Mouse (Mus musculus) T-helper 1 cell (primary cell): ENCODE data around the gene Il10ra.

Experiments
- in situ Hi-C: fragments of 300-600 bp; cut with MboI, MseI; formaldehyde crosslinking; loops from one replicate; pipeline ENCODE4 v1.15.1; 2025; ENCODE audit warnings: high pct_unique_total_duplicates

Gene Il10ra

DNA sequence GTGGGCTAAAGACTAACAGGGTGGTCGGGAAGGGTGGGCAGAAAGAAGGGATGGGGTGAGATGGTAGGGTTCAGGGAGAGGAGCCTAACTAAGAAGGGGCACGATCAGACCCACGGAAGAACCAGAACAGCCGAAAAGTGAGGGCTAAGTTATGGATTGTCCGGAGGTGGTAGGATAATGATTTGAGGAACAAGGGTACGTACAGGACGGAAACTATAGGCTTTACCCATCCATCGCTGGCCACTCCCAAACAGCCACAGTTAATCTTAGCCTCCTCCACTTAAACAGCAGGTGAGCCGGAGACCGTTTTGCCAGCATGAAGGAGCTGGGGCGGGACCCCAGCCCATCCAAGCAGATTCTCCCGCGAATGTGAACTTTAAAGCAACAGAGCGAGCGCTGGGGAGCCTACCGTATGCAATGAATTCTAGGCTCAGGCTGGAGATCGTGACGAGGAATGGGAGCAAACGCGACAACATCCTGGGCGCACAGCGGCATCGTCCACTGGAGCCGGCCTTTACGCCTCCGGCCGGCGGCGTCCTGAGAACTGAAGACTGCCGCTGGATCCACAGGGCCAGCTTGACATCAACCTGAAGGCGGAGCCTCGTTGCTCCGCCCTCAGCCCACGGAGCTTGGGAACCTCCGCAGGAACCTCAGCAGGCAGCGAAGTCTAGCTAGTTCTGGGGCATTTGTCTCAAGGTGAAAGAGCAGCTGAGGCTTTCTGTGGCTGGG, at the start of gene Il10ra:
TSS of gene Il10ra (minus strand) at position 553 of the 729 bp plus-strand sequence.
- in situ Hi-C loops, result no loop called here

DNA sequence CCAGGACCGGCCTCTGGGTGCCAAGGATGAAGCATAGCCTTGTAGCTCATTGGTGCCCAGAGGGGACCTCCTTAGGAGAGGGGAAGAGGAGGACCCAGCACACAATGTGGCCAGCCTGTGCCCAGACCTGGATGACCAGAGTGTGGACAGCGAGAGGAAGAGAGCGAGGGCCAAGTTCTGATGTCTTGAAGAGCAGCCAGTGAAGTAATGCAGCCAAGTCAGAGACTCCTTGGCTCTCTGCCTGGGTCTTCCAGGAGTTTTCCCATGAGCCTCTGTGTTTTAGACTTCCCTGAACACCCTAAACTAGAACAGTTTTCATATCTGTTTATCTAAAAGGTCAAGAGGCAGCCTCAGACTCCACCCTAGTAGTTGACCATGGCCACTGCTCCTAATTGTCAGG, 48.7 kb upstream of the Il10ra start:
- in situ Hi-C loops, result no loop called here

DNA sequence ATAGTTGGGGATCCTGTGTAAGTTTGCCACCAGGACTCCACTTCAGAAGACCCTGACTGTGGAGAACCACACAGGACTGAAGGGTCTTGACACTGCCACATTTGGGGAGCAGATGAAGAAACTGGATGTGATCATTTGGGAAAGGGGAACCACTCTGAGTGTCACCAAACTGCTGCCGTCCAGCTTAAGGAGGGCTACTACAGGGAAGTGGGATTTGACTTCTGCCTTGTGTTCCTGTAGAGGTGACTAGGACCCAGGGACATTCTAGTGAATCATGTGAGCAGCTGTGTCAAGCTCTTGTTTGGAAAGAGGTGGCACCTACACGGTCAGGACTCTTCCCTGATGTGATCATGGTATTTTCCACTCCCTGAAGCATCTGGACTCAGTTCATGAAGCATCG, 45.0 kb upstream of the Il10ra start:
- in situ Hi-C loops, result no loop called here

DNA sequence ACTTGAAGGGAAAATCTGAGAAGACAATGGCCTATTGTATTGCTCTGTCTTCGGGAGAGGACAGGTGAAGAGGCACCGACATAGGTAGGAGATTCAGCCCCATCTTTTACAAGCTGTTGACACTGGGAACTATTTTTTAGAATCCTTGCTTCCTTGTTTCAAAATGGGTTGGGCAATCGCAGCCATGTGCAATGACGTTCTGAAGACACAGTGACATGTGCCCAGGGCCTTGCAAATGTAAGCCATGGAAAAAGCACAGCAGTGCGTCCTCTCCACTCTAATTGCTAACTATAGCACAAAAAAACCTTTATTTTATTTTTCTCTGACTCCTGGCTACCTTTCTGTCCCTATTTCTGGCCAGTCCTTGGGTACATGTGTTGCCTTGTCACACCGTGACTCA, 42.9 kb upstream of the Il10ra start:
- in situ Hi-C loops, result no loop called here

DNA sequence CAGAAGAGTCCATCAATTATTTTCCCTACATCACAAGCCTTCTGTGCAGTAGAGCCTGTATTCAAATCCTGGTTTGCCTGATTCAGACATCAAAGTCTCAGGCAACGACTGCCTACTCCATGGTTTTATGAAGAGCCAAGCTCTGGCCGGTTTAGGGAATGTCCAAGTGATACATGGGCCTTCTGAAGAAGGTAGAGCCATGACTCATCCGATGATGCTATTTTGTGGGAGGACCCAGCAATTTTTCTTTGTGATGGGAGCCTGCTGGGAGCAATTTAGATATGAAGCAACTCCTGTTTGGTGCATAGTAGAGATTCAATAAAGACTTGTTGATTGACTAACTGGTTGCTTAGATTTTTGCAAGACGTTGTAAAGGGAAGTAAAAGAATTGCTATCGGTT, 39.6 kb upstream of the Il10ra start:
- in situ Hi-C loops, result no loop called here

DNA sequence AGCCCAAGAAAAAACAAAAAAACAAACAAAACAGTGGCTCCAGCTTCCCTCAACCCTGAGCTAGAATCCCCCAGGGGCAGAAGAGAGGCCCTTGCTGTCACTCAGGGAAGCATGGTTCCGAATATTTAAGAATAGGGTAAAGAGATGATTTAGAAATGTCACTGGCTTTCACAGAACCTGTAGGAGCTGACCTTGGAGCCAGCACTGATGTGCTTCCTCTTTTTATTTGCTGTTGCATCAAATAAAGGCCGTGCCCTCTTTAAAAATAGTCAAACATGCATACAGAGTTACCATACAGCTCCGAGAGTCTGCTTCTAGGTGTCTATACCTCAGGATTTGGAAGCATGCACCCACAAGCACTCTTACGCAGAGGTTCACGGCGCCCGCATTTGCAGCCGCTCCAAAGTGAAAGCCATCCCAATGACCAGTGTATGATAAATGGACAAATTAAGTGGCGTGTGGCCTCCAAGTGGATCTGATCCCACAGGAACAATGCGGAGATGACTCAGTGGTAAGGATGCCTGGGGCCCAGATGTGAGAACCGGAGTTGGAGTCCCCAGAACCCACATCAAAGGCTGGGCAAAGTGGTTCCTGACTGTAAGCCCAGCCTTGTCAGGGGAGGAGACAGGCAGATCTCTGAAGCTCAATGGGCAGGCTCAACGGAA, 37.9 kb upstream of the Il10ra start:
- in situ Hi-C loops, result no loop called here

DNA sequence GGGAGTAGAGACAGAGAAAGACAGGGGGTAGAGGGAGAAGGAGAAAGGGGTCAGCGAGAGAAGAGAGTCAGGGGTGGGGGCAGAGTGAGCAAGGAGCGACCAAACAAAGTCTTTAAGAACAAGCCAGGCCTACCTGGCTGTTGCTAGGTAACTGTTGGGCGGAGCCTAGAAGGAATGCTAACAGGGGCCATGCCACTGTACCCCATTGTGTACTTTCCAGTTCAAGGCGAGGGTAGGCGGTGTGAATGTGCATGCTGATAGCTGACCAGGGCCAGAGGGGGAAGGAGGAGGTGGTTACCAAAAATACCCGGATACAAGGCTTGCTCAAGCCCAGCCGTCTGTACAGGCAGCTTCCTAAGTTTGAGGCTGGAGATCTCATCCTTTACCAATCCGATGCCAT, 32.8 kb upstream of the Il10ra start:
- in situ Hi-C loops, result loop anchor here (5.0 kb wide), 2 partner anchors 79 to 111 kb away; no protein-coding TSS in a partner anchor

DNA sequence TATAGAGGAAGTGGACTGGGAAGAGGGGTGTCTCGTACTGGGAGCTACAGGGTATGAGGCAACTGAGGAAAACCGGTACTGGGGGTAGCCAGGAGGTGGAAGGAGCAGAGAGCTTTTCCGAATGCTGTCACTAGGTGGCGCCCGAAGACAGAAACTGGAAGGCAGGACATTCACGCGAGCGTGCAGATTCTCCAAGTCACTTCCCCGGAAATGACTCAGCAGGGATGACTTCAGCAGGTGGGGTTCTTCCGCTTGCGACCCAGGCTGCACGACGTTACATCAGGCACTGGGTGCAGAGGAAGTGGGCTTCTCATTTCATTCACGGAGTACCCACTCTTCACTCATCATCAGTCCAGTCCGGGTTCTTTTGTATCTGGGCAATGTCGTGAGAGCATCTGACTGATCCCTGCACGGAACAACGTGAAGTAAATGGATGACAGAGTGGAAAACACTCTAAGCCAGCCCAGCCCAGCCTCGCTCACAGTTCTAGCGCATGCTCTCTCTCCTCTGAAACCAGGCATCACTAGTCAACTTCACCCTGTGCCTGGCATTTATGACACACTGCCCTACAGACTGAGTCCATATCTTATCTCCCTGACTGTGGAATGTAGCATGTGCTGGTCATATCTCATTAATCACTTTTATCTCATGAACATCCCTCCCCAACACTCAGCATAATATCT, 31.6 kb upstream of the Il10ra start:
- in situ Hi-C loops, result loop anchor here (5.0 kb wide), 2 partner anchors 78 to 112 kb away; no protein-coding TSS in a partner anchor

DNA sequence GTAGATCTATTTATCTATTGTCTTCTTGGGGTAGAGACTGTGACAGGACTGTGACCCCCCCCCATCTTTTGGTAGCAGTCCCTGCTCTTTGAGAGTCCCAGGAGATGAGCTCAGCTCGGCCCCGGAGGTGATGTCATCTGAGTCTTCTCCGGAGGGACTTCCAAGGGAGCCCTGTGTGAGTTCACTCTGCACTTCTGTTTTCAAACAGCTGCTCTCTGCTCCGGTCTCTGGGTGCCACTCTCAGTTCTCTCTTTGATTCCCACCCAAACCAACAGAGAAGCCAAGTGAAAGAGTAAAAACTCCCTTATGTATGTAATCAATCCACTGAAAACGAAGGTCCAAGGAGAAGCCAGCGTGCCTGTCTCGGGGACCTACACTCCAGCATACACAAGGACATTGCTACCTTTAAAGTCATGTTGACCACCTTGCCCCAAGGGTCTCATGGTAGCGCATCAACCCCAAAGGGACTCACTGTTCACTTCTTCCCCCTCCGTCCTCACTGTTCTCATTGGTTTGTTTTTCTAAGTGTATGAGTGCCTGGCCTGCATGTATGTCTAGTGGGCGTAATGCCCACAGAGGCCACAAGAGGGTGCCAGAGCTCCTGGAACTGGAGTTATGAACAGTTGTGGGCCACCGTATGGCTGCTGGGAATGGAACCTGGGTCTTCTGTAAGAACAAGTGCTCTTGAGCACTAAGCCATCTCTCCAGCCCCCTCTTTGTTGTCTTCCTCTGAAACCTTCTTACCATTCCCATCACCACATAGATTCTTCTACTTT, 30.5 kb upstream of the Il10ra start:
- in situ Hi-C loops, result loop anchor here (5.0 to 25.0 kb wide), 3 partner anchors 77 to 763 kb away; no protein-coding TSS in a partner anchor

DNA sequence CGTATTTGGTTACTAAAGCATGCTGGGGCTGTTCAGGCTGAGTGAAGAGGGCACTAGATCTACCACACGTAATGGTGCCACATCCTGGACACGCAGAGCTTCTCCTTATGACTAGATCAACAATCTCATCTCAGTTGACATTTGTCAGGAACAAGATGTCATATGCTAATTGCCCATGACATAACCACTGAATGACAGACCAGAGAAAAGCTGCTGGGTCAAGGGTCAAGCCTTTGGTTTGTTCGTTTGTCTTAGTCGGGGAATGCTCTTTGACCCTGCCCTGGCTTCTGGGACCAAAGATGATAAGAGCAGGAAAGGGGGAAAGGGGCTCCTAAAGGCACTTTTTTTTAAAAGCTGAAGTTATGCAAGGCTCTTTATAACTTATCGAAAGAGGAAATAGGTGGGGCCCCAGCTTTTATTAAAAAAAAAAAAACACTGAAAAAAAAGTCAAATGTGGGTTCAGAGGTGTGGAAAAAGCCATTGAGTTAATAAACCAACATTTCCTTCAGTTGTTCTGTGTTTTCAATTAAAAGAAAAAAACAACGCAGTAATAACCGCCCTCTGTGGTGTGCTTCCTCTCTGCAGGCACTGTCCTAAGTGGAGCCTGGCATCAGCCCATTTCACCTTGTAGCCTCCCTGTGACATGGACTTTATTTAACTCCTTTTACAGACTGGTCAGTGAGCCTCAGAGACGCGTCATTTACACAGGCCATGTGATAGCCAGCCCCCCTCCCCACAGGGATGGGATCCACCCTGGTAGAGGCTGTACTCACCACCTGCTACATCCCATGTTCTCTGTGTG, 25.5 kb upstream of the Il10ra start:
- in situ Hi-C loops, result loop anchor here (25.0 kb wide), 1 partner anchor 768 kb away; no protein-coding TSS in a partner anchor

DNA sequence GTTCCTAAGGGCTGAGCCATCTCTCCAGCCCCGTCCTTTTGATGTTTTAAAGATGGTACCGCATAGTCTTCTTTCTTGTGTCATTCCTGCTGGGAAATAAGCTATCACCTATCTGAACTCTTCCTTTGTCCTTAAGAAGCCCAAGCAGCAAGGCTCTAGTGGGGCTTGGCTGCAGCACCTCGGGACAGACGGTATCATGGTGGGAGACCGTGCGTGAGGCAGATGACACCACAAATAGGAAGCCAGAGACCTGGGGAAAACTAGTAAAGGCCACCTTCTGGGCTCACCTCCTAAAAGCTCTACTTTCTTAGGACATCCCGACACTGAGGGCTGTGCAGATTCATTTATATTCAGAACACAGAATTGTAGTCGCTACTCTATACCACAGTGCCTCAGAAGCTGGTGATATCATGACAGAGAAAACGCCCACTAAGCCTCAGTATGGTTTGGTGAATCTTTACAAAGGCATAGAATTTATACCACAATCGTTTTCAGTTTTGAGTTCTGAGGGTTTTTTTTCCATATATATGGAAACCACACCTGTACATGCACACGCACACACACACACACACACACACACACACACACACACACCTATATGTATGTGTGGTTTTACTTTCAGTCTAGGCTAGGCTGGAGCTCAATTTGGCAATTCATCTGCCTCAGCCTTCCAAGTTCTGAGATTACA, 22.7 kb upstream of the Il10ra start:
- in situ Hi-C loops, result loop anchor here (25.0 kb wide), 1 partner anchor 771 kb away; no protein-coding TSS in a partner anchor

DNA sequence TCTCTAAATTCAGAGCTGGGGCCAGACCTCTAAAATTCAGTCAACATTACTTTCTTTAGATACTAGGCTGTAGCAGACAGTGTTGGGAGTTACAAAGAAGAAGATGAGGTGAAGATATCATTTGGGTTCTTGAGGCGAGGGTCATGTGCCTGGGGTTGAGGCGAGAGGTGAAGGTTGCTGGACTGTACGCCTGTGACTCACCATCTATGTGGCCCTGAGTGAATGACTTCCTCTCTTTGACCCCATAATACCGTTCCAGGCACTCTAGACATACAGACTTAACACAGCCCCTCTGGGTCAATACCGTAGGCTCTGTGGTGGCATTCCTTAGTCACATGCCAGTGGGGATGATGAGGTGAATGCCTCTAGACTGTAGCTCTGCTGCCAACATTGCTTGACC, 13.5 kb upstream of the Il10ra start:
- in situ Hi-C loops, result loop anchor here (10.0 to 25.0 kb wide), 2 partner anchors 780 to 1738 kb away; no protein-coding TSS in a partner anchor

DNA sequence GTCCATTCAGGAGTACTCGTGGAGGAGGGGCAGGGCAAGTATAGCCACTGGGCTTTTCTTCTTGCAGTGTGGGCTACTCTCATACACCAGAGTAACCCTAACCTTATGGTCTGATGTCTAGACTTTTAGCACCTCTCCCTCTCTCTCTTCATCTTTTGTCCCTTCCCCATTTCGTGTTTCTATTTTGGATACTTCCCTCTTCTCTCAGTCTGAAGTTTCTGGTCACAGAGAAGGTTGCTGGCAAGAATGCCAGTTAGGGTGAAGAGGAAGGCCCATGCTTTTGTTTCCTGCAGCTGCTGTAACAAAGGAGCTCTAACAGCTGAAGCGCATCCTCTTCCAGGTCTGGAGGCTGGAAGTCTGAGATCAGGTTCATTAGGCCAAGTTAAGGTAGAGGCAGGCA, 11.9 kb upstream of the Il10ra start:
- in situ Hi-C loops, result loop anchor here (10.0 to 25.0 kb wide), 2 partner anchors 781 to 1736 kb away; no protein-coding TSS in a partner anchor

DNA sequence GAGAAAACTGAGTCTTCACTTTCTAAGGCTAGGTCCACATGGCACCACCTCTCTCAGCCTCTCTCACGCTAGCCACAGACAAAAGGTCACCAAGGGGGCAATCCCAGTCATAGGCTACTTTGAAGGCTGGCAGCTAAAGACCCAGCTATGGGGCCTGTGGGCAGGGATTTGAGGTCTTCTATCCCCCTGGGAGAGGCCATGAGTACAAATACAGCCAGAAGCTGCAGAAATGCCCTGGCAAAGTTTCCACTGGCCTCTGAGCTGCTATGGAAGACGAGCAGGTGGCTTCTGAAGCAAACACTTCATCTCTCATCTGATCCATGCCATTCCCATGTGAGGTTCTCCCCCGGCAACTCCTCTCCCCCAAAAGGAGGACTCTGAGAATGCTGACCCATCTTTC, 11.1 kb upstream of the Il10ra start:
- in situ Hi-C loops, result loop anchor here (10.0 to 25.0 kb wide), 2 partner anchors 782 to 1735 kb away; no protein-coding TSS in a partner anchor

DNA sequence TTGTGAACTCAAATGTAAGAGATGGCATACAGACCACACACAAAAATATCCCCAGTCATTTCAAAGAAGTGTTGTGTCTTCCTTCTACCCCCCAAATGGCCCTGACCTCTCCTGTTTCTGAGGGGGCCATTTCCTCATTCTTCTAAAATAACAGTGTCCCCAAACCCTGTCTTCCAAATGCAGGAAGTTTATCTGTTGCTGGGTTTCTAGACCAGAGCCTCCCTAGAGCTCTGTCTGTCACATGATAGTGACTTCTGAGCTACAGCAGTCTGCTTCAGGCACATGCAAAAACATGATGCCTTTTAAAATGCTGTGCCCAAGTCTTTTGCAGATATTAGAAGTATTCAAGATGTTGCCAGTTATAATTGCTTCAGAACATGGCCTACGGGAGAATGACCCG, 5.7 kb upstream of the Il10ra start:
- in situ Hi-C loops, result loop anchor here (25.0 kb wide), 1 partner anchor 788 kb away; no protein-coding TSS in a partner anchor

DNA sequence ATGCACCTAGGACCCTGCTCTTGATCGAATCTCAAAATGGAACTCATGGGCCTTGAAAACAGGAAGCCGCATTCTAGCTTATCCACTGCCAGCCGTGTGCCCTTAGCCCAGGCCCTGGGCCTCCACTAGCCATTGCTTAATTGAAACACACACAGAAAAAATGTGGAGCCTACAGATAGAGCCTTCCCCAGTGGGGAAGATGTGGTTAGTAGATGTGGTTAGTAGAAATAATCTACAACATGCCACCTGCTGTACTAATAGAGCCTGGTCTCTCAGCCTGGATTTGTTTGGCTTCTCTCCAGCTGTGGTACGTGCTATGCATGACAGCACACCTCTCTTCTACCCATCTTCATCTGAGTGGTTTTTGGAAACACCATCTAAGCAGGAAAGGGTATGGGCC, 5.3 kb upstream of the Il10ra start:
- in situ Hi-C loops, result no loop called here

DNA sequence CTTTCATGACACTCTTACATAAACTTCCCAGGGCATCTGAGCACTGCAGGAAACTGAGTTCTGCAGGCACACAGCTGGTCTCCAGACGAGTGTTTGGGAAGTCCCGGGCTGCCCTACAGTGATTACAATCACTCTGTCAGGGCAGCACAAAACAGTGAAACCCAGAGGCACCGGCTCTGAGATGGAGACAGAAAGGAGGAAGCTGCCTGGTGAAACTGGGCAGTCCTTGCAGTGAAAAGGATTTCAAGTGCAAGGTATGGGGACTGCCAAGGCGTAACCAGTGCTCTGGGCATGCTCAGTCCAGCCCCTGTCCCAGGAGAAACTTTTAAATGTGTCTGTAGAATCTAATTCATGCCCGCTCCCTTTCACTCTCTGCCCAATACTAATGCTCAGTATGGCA, 3.3 kb upstream of the Il10ra start:
- in situ Hi-C loops, result no loop called here

DNA sequence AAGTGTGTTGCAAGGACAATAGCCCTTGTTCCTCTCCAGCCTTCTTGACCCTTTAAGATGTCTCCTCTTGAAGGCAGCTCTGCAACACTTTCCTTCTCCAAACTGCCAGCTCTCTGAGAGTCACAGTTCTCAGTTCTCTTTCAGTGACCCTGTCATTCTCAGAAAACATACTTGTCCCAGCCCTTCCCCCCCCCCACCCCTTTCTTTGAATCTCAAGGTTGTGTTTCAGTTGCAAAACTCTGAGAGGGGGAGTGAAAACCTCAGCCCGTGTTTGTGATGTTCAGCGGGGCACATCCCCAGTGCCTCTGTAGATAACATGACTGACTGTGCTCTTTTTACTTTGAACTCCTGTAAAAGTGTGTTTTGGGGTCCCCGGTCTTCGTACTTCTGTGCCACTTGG, 870 bp downstream of the Il10ra start:
- in situ Hi-C loops, result no loop called here

DNA sequence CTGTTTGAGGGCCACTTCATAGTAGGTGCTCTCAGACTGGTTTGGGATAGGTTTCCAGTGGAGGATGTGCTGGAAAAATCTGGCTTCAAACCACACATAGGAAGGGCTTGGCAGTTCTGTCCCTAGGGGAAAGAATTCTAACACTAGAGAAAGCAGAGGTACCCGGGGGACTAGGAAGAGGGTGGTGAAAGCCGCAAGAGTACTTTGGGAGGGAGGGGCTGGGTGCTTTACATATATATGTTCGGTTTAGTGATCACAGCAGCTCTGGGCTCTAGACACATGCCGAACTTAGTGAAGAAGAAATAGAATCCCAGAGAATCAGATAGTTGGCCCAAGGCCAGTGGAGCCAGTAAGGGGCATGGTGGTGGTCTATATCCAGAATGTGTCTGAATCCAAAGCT, 1.9 kb downstream of the Il10ra start:
- in situ Hi-C loops, result no loop called here

DNA sequence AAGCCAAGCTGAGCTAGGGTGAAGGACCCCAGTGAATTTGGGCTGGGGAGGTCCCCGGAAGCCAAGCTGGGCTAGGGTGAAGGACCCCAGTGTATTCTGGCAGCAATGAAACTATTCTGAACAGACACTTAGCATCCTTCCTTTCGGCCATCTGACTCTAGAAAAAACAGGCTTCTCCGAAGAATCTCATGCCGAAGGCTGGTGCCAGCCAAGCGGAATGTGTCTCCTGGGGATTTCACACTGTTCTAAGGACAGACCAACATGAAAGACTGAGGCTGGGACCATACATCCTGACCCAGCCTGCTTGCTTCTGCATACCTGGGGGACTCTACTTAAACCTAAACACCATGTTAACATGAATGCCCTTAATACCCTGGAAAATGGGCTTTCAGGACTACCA, 7.1 kb downstream of the Il10ra start:
- in situ Hi-C loops, result no loop called here
